Mouse (Mus musculus) CH12.LX (cell line): Measurements from ENCODE around the gene Grik2. TPM values are rescaled to one million over a fixed set of nuclear protein-coding genes. Genes with fewer than 3 reads are reported as not detected.

Experiments used
- DNase-seq: peaks from one replicate; pipeline ENCODE4 v3.0.0-alpha.2; 2013; ENCODE audit errors: extremely low read depth
- H3K27ac ChIP-seq: 2 replicates; pipeline ENCODE4 v1.5.1; 2012; ENCODE audit warnings: low read depth, mild to moderate bottlenecking, control low read depth, moderate library complexity; ENCODE audit not compliant: insufficient read depth
- H3K27me3 ChIP-seq: replicated peaks from 2 replicates; pipeline ENCODE3; 2012; ENCODE audit warnings: inconsistent platforms
- H3K36me3 ChIP-seq, 2 experiments: replicated peaks in 1 of 2; 2 replicates each; pipeline versions ENCODE3 to v1.6.1; 2012; ENCODE audit warnings: inconsistent platforms in 1 of 2, low read length in 1 of 2, mild to moderate bottlenecking in 1 of 2, mixed read lengths in 1 of 2, moderate library complexity in 1 of 2; ENCODE audit not compliant: control insufficient read depth in 1 of 2, insufficient read depth in 1 of 2
- H3K4me1 ChIP-seq, 2 experiments: 2 replicates each; pipeline ENCODE4 v1.6.1; 2012; ENCODE audit warnings: inconsistent platforms in 1 of 2, moderate library complexity in 1 of 2; ENCODE audit not compliant: insufficient read depth in 2 of 2, control insufficient read depth in 1 of 2
- H3K4me2 ChIP-seq: 2 replicates; pipeline ENCODE4 v1.6.1; 2012; ENCODE audit warnings: low read depth, mild to moderate bottlenecking, control low read depth; ENCODE audit not compliant: poor library complexity, insufficient read depth, severe bottlenecking
- H3K4me3 ChIP-seq, 3 experiments: fragments of 150-350 bp in 1 of 3; sonication (generic) in 1 of 3; replicated peaks in 1 of 3; 2 replicates each; pipeline versions ENCODE3 to v1.5.1; 2011 to 2012; ENCODE audit warnings: low read depth in 2 of 3, low read length in 2 of 3, mild to moderate bottlenecking in 2 of 3, moderate library complexity in 2 of 3, control low read depth in 1 of 3, improper control_type of control experiment in 1 of 3, inconsistent platforms in 1 of 3, mixed read lengths in 1 of 3; ENCODE audit not compliant: poor library complexity in 1 of 3
- H3K79me2 ChIP-seq: replicated peaks from 2 replicates; pipeline ENCODE4 v1.6.1; 2012; ENCODE audit warnings: mild to moderate bottlenecking, moderate library complexity; ENCODE audit not compliant: control insufficient read depth, poor library complexity, insufficient read depth, severe bottlenecking; ENCODE audit errors: extremely low read depth
- H3K9ac ChIP-seq: 2 replicates; pipeline ENCODE4 v1.6.1; 2012; ENCODE audit warnings: low read depth, mild to moderate bottlenecking, control low read depth, moderate library complexity; ENCODE audit not compliant: insufficient read depth
- H3K9me3 ChIP-seq: replicated peaks from 2 replicates; pipeline ENCODE3; 2012; ENCODE audit warnings: low read length, inconsistent platforms, mixed read lengths
- CHD2 ChIP-seq: IDR thresholded peaks from 2 replicates; pipeline ENCODE4 v1.6.1; 2011; ENCODE audit warnings: low read length, improper control_type of control experiment
- E2F4 ChIP-seq: IDR thresholded peaks from 2 replicates; pipeline ENCODE4 v1.6.1; 2011; ENCODE audit warnings: low read depth, low read length, improper control_type of control experiment; ENCODE audit not compliant: insufficient replicate concordance
- ETS1 ChIP-seq: conservative IDR thresholded peaks from 2 replicates; pipeline ENCODE4 v1.6.1; 2012; ENCODE audit warnings: low read depth, mild to moderate bottlenecking, inconsistent platforms, low read length, improper control_type of control experiment, moderate library complexity
- HCFC1 ChIP-seq: IDR thresholded peaks from 2 replicates; pipeline ENCODE4 v1.6.1; 2012; ENCODE audit warnings: low read depth, mild to moderate bottlenecking, inconsistent platforms, low read length, improper control_type of control experiment
- KAT2A ChIP-seq: IDR thresholded peaks from 2 replicates; pipeline ENCODE4 v1.6.1; 2012; ENCODE audit warnings: low read length, improper control_type of control experiment, inconsistent platforms; ENCODE audit not compliant: insufficient replicate concordance
- MAFK ChIP-seq: IDR thresholded peaks from 2 replicates; pipeline ENCODE4 v1.6.1; 2011; ENCODE audit warnings: low read length, improper control_type of control experiment; ENCODE audit not compliant: insufficient replicate concordance
- MEF2A ChIP-seq: IDR thresholded peaks from 2 replicates; pipeline ENCODE4 v1.6.1; 2014; ENCODE audit warnings: low read depth, mild to moderate bottlenecking, inconsistent platforms, low read length, improper control_type of control experiment, borderline replicate concordance
- MXI1 ChIP-seq: IDR thresholded peaks from 2 replicates; pipeline ENCODE4 v1.6.1; 2011; ENCODE audit warnings: mild to moderate bottlenecking, low read depth, low read length, improper control_type of control experiment
- NRF1 ChIP-seq: IDR thresholded peaks from 2 replicates; pipeline ENCODE4 v1.6.1; 2014; ENCODE audit warnings: low read depth, mild to moderate bottlenecking, inconsistent platforms, low read length, improper control_type of control experiment, moderate library complexity
- RCOR1 ChIP-seq: conservative IDR thresholded peaks from 2 replicates; pipeline ENCODE4 v1.6.1; 2012; ENCODE audit warnings: low read depth, mild to moderate bottlenecking, inconsistent platforms, low read length, improper control_type of control experiment
- SIN3A ChIP-seq: IDR thresholded peaks from 2 replicates; pipeline ENCODE4 v1.6.1; 2012; ENCODE audit warnings: low read length, improper control_type of control experiment, inconsistent platforms
- TCF12 ChIP-seq: IDR thresholded peaks from 2 replicates; pipeline ENCODE4 v1.6.1; 2014; ENCODE audit warnings: low read depth, mild to moderate bottlenecking, inconsistent platforms, low read length, improper control_type of control experiment
- UBTF ChIP-seq: IDR thresholded peaks from 2 replicates; pipeline ENCODE4 v1.6.1; 2012; ENCODE audit warnings: low read depth, mild to moderate bottlenecking, inconsistent platforms, low read length, improper control_type of control experiment, moderate library complexity
- USF1 ChIP-seq: IDR thresholded peaks from 2 replicates; pipeline ENCODE4 v1.6.1; 2014; ENCODE audit warnings: low read depth, mild to moderate bottlenecking, inconsistent platforms, low read length, improper control_type of control experiment
- ZMIZ1 ChIP-seq: IDR thresholded peaks from 2 replicates; pipeline ENCODE4 v1.6.1; 2012; ENCODE audit warnings: low read depth, mild to moderate bottlenecking, inconsistent platforms, low read length, improper control_type of control experiment
- dilution Hi-C: fragments of 300-500 bp; cut with MboI; formaldehyde crosslinking; loops from 2 replicates; pipeline ENCODE4 v1.14.3; 2020; ENCODE audit warnings: low sequenced_read_pairs; ENCODE audit not compliant: extremely low pct_unique_long_range_greater_than_20kb, extremely low pct_ligation_motif_present
- in situ Hi-C: fragments of 300-500 bp; cut with MboI; formaldehyde crosslinking; loops from 3 replicates; pipeline ENCODE4 v1.14.3; 2019; ENCODE audit warnings: low sequenced_read_pairs, low pct_ligation_motif_present, low pct_unique_long_range_greater_than_20kb, mixed read lengths
- polyA plus RNA-seq: library from polyadenylated mRNA; unstranded; fragments of >175 nt; gene quantifications from 2 replicates; pipeline ENCODE4 v1.2.1, GENCODE M21; 2012; ENCODE audit warnings: low read depth; ENCODE audit not compliant: insufficient read length
- total RNA-seq, 2 experiments: library from RNA; depleted of rRNA; stranded (reverse); fragments of 300-350 nt in 1 of 2; fragments of >200 nt in 1 of 2; gene quantifications; 2 replicates each; pipeline ENCODE4 v1.2.3; 2012 to 2014

Gene Grik2
- total and polyA plus RNA-seq, 3 experiments = not detected

DNA sequence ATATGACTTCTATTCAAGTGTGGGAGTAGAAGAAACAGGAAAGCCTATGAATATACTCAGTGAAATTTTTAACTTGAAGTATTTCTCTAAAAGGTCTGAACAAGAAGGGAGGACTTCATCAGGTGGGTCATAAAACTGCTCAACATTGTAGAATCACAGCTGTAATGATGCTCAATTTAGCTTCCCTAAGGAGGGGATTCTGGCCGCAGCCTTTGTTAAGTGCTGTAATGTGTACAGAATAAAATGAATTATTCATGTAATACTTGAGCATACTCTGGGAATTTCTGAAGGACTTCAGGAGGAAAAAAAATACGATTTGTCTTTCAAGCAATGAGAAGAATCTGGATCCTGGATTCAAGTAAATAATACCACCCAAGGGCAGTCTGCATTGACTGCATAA lies 26.0 kb downstream of the Grik2 start:
- H3K4me3 ChIP-seq = no peak overlapping the region
- H3K27me3 ChIP-seq = no peaks in the 10 kb centered on the region
- no peak for TF ChIP-seq UBTF
- TF ChIP-seq NRF1 = no peak
- TF ChIP-seq MAFK = no peak
- no peak for TF ChIP-seq ZMIZ1
- no peak for TF ChIP-seq TCF12
- no peak for TF ChIP-seq RCOR1
- TF ChIP-seq USF1 = no peak
- no peak for TF ChIP-seq KAT2A
- TF ChIP-seq ETS1 = no peak
- no peak for TF ChIP-seq SIN3A
- no peak for TF ChIP-seq E2F4
- H3K9me3 ChIP-seq = no peaks in the 10 kb centered on the region
- no peaks in the 10 kb centered on the region for H3K4me1 ChIP-seq
- dilution Hi-C loops = no loop called here
- H3K36me3 ChIP-seq = no peaks in the 10 kb centered on the region
- no peak for DNase-seq
- no peak overlapping the region for H3K9ac ChIP-seq
- in situ Hi-C loops = no loop called here
- H3K27ac ChIP-seq = no peak overlapping the region
- H3K4me2 ChIP-seq = no peak overlapping the region
- no peaks in the 10 kb centered on the region for H3K79me2 ChIP-seq

DNA sequence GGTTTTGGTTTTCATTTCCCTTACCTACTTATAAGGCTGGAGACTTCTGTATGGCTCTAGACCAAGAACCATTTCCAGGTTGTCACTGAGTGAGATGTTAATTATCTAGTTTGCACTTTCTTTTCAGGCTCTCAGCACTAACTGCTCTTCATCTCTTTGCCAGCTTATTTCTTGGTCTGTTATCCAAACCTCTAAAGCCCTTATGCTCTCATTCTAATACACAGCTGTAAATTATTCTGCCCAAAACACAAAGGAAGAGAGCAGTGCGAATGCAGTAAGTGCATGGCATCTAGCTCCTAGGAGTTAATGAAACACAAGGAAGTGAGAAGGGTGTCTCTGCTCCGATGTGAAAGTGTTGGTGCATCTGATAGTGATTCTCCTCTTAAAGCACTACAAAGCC lies 36.8 kb downstream of the Grik2 start:
- Histone ChIP-seq H3K4me3 (no peak overlapping the region), H3K4me2 (no peak overlapping the region), H3K27ac (no peak overlapping the region), H3K9me3 (no peaks in the 10 kb centered on the region), H3K4me1 (no peaks in the 10 kb centered on the region), H3K27me3 (no peaks in the 10 kb centered on the region), H3K36me3 (no peaks in the 10 kb centered on the region), H3K9ac (no peak overlapping the region), H3K79me2 (no peaks in the 10 kb centered on the region)
- in situ Hi-C loops = no loop called here
- dilution Hi-C loops = no loop called here
- DNase-seq = no peak
- TF ChIP-seq MEF2A (no peak), RCOR1 (no peak), MXI1 (no peak), HCFC1 (no peak), CHD2 (no peak)
